Mouse (Mus musculus): ENCODE results near the gene Clasp1.

DNA sequence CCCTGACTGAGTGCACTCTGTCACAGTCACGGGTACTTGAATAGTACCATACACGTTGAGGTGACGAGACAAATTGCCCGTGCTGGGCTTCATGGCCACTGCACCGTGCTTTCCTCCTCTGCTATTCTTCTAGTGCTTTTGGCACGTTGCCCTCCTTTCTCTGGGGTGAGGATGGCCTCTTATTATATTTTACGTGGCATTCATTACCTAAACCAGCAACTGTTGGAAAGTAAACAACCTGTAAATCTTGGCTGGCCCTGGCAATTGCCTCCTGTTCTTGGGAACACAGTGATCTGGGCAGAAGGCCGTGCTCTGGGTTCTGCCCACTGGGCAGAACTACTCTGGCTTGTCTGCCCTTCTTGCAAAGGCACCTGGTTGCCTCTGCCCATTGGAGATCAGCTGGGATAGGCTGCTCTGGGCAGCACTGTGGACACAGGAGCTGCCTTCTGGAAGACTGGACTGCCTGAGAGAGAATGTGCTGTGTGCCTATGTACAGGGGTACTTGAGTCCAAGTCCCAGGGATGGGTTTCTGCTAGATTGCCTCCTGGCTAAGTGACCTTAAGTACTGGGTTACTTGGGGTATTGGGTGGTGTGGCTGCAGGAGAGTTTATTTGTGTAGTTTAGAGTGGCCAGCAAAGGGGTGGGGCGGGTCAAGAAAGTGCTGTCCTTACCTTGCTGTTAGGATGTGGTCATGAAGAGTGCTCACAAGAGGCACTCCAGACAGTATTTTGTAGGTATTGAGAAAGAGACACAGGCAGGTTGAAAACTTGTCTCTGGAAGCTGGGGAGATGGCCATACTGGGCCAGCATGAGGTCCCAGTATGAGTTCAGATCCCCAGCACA lies 254.5 kb downstream of the Clasp1 start:
- TF ChIP-seq CTCF (IDR thresholded peaks at IDR 0.05; ENCODE audit: borderline replicate concordance, insufficient read depth, low read length) (no peak), POLR2A (IDR thresholded peaks at IDR 0.05; ENCODE audit: low read depth, low read length) (no peak)
